Mouse (Mus musculus) B cell, adult 2 months (primary cell): Measurements from ENCODE around the gene Gm4305.
"Not testable (repeated sequence)": the region's sequence is repeated elsewhere in the genome, so short reads cannot be mapped to it uniquely, and the experiment has no call there.

ENCODE experiments used
- DNase-seq, 2 experiments: peaks; one replicate each; pipeline ENCODE4 v3.0.0; 2022

The Gm4305 gene

GRCm38 (mm10) chr10:100350793-100351192 is at the start of gene Gm4305:
Gene Gm4305 (plus strand): TSS chr10:100351093.
- not testable (repeated sequence) for DNase-seq

- not testable (repeated sequence) for DNase-seq
These were observed 15.5 kb upstream of the Gm4305 start, which contains the start of gene Gm4301 for GRCm38 (mm10) chr10:100335376-100335775. Gene Gm4301 (plus strand): TSS chr10:100335676.

DNA sequence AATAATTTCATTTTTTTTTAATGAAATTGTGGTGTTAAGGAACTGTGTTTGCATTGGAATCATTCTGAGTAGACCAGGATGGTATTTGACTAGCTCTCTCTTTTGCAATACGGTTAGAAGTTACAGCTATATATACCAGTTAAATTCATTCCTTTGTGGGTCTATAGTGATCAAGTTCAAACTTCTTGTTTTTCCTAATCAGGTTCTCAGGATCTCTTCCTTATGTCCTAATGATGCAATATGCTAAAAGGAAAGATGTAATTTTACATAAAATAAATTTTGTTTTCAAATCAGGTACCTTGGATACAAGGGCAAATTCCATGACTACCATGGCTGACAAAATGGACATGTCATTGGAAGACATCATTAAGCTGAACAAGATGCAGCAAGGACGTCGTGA is 10.4 kb upstream of the Gm4305 start, which contains the start of gene Gm4302:
Gene Gm4302, plus strand, starts transcription at position 301 of the 400 bp plus-strand sequence.
- not testable (repeated sequence) for DNase-seq

- DNase-seq = not testable (repeated sequence)
These were observed 5.2 kb upstream of the Gm4305 start, which contains the start of gene Gm4303 for GRCm38 (mm10) chr10:100345672-100346071. Gene Gm4303 (plus strand): TSS chr10:100345972.

GRCm38 (mm10) chr10:100356841-100357240 is 5.9 kb downstream of the Gm4305 start:
- peak in 1 of 2 experiments; percentile 1 for DNase-seq

DNA sequence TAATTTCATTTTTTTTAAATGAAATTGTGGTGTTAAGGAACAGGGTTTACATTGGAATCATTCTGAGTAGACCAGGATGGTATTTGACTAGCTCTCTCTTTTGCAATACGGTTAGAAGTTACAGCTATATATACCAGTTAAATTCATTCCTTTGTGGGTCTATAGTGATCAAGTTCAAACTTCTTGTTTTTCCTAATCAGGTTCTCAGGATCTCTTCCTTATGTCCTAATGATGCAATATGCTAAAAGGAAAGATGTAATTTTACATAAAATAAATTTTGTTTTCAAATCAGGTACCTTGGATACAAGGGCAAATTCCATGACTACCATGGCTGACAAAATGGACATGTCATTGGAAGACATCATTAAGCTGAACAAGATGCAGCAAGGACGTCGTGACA is 10.1 kb downstream of the Gm4305 start, which contains the start of gene Gm4307:
Gene Gm4307, plus strand, starts transcription at position 301 of the 400 bp plus-strand sequence.
- DNase-seq = not testable (repeated sequence)

- DNase-seq = not testable (repeated sequence)
These were observed 31.6 kb downstream of the Gm4305 start, which contains the start of gene Gm4312 for GRCm38 (mm10) chr10:100382460-100382859. Gene Gm4312 (minus strand): TSS chr10:100382560.
